Mouse (Mus musculus) embryonic facial prominence, embryonic 11.5 days (tissue): ENCODE data around the gene Gas1. TPM values are rescaled to one million over a fixed set of nuclear protein-coding genes. Genes with fewer than 3 reads are reported as not detected.

Experiments used
- ATAC-seq: fragments of 200-750 bp; cut with Nextera tagmentation; replicated peaks from 2 replicates; pipeline ENCODE4 v1.8.0; 2017; ENCODE audit warnings: low read depth; ENCODE audit not compliant: insufficient number of reproducible peaks, low FRiP score, low TSS enrichment
- DNase-seq: peaks from one replicate; pipeline ENCODE4 v3.0.0-alpha.2; 2015; ENCODE audit warnings: low spot score
- H3K27ac ChIP-seq: fragments of 300-500 bp; sonication (generic); replicated peaks from 2 replicates; pipeline ENCODE4 v1.5.1; 2014; ENCODE audit warnings: mild to moderate bottlenecking, low read depth, low read length, control low read depth
- H3K27me3 ChIP-seq: fragments of 300-500 bp; sonication (generic); 2 replicates; pipeline ENCODE4 v1.6.1; 2014; ENCODE audit warnings: mild to moderate bottlenecking, low read length, moderate library complexity, mixed read lengths; ENCODE audit not compliant: control insufficient read depth, insufficient read depth
- H3K36me3 ChIP-seq: fragments of 300-500 bp; sonication (generic); replicated peaks from 2 replicates; pipeline ENCODE4 v1.6.1; 2014; ENCODE audit warnings: low read depth, mild to moderate bottlenecking, low read length, moderate library complexity, mixed read lengths; ENCODE audit not compliant: control insufficient read depth, insufficient read depth
- H3K4me1 ChIP-seq: fragments of 300-500 bp; sonication (generic); 2 replicates; pipeline ENCODE4 v1.6.1; 2014; ENCODE audit warnings: low read length, mixed read lengths; ENCODE audit not compliant: control insufficient read depth, insufficient read depth
- H3K4me2 ChIP-seq: fragments of 300-500 bp; sonication (generic); 2 replicates; pipeline ENCODE4 v1.6.1; 2014; ENCODE audit warnings: low read depth, mild to moderate bottlenecking, control low read depth, low read length, moderate library complexity
- H3K4me3 ChIP-seq: fragments of 300-500 bp; sonication (generic); 2 replicates; pipeline ENCODE4 v1.5.1; 2014; ENCODE audit warnings: low read depth, low read length, control low read depth
- H3K9ac ChIP-seq: fragments of 300-500 bp; sonication (generic); replicated peaks from 2 replicates; pipeline ENCODE4 v1.6.1; 2014; ENCODE audit warnings: mild to moderate bottlenecking, control low read depth, low read length
- H3K9me3 ChIP-seq: fragments of 300-500 bp; sonication (generic); replicated peaks from 2 replicates; pipeline ENCODE4 v1.6.1; 2016; ENCODE audit warnings: mild to moderate bottlenecking, low read length, inconsistent platforms, mixed read lengths; ENCODE audit not compliant: control insufficient read depth
- WGBS: fragments of 180-500 bp; shearing (Covaris S2); extraction: QIAGEN DNeasy Blood & Tissue Kit; methylation state at CpG from one replicate; pipeline ENCODE4 v1.1.7; 2014; 5-methylcytosine and 5-hydroxymethylcytosine counted together
- polyA plus RNA-seq: library from polyadenylated mRNA; unstranded; fragments of >200 nt; fragmentation: Nextera tagmentation; extraction: Ambion mirVana; gene quantifications from 2 replicates; pipeline ENCODE4 v1.2.1, GENCODE M21; 2014

Gene Gas1
- polyA plus RNA-seq = 151 and 157 TPM in 2 replicates

GRCm38 (mm10) chr13:60177106-60177796, at the start of gene Gas1:
TSS of gene Gas1 (minus strand) at chr13:60177365.
- WGBS = under 1% methylated on average over 59 of the region's 59 CpGs
- Histone ChIP-seq H3K27me3 (no peaks in the 10 kb centered on the region), H3K4me3 (peak within 1 kb of the TSS; percentile 97), H3K36me3 (no peaks in the 10 kb centered on the region), H3K9ac (peak within 1 kb of the TSS; percentile 99), H3K9me3 (no peaks in the 10 kb centered on the region), H3K4me2 (peak within 1 kb of the TSS; percentile 74), H3K27ac (peak within 1 kb of the TSS; percentile 100), H3K4me1 (no peaks in the 10 kb centered on the region; the same call in 1 of the 2 replicates)
- ATAC-seq = peak; percentile 95
- DNase-seq = peak; percentile 97

- H3K27ac ChIP-seq = peak overlapping the region; percentile 78
- peak; percentile 83 for ATAC-seq
- no peak overlapping the region for H3K4me2 ChIP-seq
- DNase-seq = peak; percentile 77
- no peaks in the 10 kb centered on the region for H3K36me3 ChIP-seq
- H3K4me1 ChIP-seq = peaks cover 2% of the 10 kb centered on the region
- H3K9me3 ChIP-seq = no peaks in the 10 kb centered on the region
- no peak overlapping the region for H3K4me3 ChIP-seq
- WGBS = 12% methylated on average over 9 of the region's 9 CpGs
- H3K9ac ChIP-seq = 0 out of 2 replicates have a peak overlapping the region, but pooled peaks have one; percentile 3
- no peaks in the 10 kb centered on the region for H3K27me3 ChIP-seq
Measured at GRCm38 (mm10) chr13:60226251-60226836, 49.2 kb upstream of the Gas1 start.

GRCm38 (mm10) chr13:60225736-60226135, 48.6 kb upstream of the Gas1 start:
- 0 out of 2 replicates have a peak overlapping the region, but pooled peaks have one; percentile 3 for H3K9ac ChIP-seq
- H3K36me3 ChIP-seq = no peaks in the 10 kb centered on the region
- H3K4me3 ChIP-seq = no peak overlapping the region
- H3K27ac ChIP-seq = peak overlapping the region; percentile 74
- no peaks in the 10 kb centered on the region for H3K27me3 ChIP-seq
- no peak overlapping the region for H3K4me2 ChIP-seq
- DNase-seq (no peak), ATAC-seq (no peak)
- 66% methylated on average over 1 of the region's 1 CpGs for WGBS
- H3K9me3 ChIP-seq = no peaks in the 10 kb centered on the region
- H3K4me1 ChIP-seq = peaks cover 2% of the 10 kb centered on the region

DNA sequence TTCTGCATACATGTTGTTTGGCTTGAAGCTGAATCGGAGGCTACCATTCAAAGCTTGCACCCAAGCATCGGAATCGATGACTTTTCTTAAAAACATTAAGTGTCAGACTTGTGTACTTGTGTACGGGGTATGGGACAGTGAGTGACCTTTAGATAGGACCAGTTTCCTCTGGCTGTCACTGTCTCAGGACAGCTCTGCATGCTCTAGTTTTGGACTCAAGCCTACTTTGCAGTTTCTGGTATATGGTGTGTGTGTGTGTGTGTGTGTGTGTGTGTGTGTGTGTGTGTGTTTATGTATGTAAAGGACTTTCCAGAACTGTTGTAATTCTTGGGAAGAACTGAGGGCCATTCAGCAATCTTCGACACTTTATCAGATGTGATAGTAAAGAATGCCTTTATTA, 48.1 kb upstream of the Gas1 start:
- Histone ChIP-seq H3K4me2 (no peak overlapping the region), H3K9me3 (no peaks in the 10 kb centered on the region), H3K4me1 (peaks cover 2% of the 10 kb centered on the region; the same call in 1 of the 2 replicates), H3K27ac (0 out of 2 replicates have a peak overlapping the region, but pooled peaks have one; percentile 74), H3K27me3 (no peaks in the 10 kb centered on the region), H3K4me3 (no peak overlapping the region), H3K9ac (no peak overlapping the region), H3K36me3 (no peaks in the 10 kb centered on the region)
- no peak for DNase-seq
- ATAC-seq = no peak
- 92% methylated on average over 5 of the region's 5 CpGs for WGBS

GRCm38 (mm10) chr13:60223797-60224196, 46.6 kb upstream of the Gas1 start:
- no peaks in the 10 kb centered on the region for H3K27me3 ChIP-seq
- 54% methylated on average over 2 of the region's 2 CpGs for WGBS
- H3K4me3 ChIP-seq = no peak overlapping the region
- H3K4me2 ChIP-seq = no peak overlapping the region
- DNase-seq (no peak), ATAC-seq (no peak)
- H3K27ac ChIP-seq = no peak overlapping the region
- H3K9ac ChIP-seq = no peak overlapping the region
- no peaks in the 10 kb centered on the region for H3K9me3 ChIP-seq
- H3K4me1 ChIP-seq = 0 out of 2 replicates have a peak, but pooled peaks cover 2% of the 10 kb centered on the region
- H3K36me3 ChIP-seq = no peaks in the 10 kb centered on the region

DNA sequence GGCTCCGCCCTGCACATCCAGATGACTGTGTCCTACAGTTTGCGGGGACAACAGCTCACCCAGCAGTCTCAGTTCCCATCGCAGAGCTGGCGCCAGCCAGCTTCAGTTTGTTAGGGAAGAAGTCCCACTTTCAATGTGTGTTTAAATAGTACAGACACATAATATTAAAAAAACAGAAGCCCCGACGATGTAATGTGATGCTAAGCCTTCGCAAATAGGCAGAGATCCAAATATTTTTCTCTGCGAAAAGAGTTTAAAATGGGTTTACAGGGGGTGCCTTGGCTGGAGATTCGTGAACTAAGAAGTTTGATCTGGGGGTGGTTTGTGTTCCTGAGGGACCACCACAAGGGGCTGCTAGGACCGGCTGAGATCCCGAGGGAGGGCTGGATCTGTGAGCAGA, 45.2 kb upstream of the Gas1 start:
- Histone ChIP-seq H3K9me3 (no peaks in the 10 kb centered on the region), H3K27ac (no peak overlapping the region), H3K4me2 (no peak overlapping the region), H3K36me3 (no peaks in the 10 kb centered on the region), H3K27me3 (no peaks in the 10 kb centered on the region), H3K4me3 (no peak overlapping the region), H3K9ac (no peak overlapping the region), H3K4me1 (0 out of 2 replicates have a peak, but pooled peaks cover 2% of the 10 kb centered on the region)
- DNase-seq = no peak
- WGBS = 73% methylated on average over 11 of the region's 11 CpGs
- ATAC-seq = no peak

DNA sequence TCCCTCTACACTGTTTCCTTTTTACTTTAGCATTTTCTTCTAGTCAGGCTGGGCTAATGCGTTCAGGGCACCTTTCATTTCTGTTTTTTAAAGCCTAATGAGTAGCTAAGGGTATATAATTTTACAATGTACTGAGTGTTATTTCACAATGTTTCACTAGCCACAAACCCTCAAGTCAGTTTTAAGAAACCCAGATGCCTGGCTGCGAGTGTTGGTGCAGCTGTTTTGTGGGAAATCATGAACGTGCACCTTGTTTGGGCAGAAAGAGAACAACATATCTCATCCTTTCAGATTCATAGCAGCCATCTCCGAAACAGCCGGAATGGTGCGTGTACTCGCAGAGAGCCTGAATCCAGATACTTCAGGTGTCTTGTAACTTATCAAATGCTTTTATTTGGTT, 36.7 kb upstream of the Gas1 start:
- no peaks in the 10 kb centered on the region for H3K4me1 ChIP-seq
- DNase-seq (no peak), ATAC-seq (no peak)
- H3K4me2 ChIP-seq = no peak overlapping the region
- 92% methylated on average over 7 of the region's 7 CpGs for WGBS
- no peaks in the 10 kb centered on the region for H3K36me3 ChIP-seq
- no peak overlapping the region for H3K4me3 ChIP-seq
- no peaks in the 10 kb centered on the region for H3K27me3 ChIP-seq
- H3K27ac ChIP-seq = no peak overlapping the region
- H3K9ac ChIP-seq = no peak overlapping the region
- H3K9me3 ChIP-seq = no peaks in the 10 kb centered on the region

DNA sequence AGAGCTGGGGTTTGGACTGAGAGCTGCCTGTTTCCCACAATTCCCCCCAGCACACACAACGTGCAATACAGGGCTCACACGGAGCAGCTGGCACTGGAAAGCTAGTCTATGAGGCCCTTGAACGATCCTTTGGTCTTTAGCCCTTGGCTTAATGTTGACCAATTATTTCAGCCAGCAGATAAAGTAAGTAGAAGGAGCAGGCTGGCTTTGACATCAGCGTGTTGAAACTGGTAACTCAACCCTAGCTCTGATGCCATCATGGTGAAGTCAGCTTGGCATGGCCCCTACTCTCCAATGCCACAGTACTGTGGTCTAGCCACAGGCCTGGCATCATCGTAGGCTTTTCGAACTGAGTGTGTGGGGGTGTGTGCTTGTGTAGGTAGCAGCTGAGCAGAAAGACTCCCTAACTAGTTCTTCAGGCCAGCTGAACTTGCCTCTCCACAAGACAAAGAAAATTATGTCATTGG, 30.0 kb upstream of the Gas1 start:
- no peak for ATAC-seq
- H3K36me3 ChIP-seq = no peaks in the 10 kb centered on the region
- no peak overlapping the region for H3K4me2 ChIP-seq
- no peaks in the 10 kb centered on the region for H3K9me3 ChIP-seq
- H3K27ac ChIP-seq = no peak overlapping the region
- no peak for DNase-seq
- H3K4me3 ChIP-seq = no peak overlapping the region
- H3K27me3 ChIP-seq = no peaks in the 10 kb centered on the region
- H3K4me1 ChIP-seq = no peaks in the 10 kb centered on the region
- 91% methylated on average over 6 of the region's 6 CpGs for WGBS
- no peak overlapping the region for H3K9ac ChIP-seq
